Mouse (Mus musculus) hindbrain, postnatal 0 days (tissue): ENCODE data around the gene Gm9945. TPM values are rescaled to one million over a fixed set of nuclear protein-coding genes. Genes with fewer than 3 reads are reported as not detected.

Experiments used
- ATAC-seq: fragments of 200-750 bp; cut with Nextera tagmentation; 2 replicates; pipeline ENCODE4 v1.8.0; 2017; ENCODE audit warnings: mild to moderate bottlenecking, moderate TSS enrichment, moderate library complexity
- DNase-seq: peaks from one replicate; pipeline ENCODE4 v3.0.0-alpha.2; 2015; ENCODE audit warnings: low spot score
- H3K27ac ChIP-seq: fragments of 300-500 bp; sonication (generic); 2 replicates; pipeline ENCODE4 v1.5.1; 2014; ENCODE audit warnings: mild to moderate bottlenecking
- H3K27me3 ChIP-seq: fragments of 300-500 bp; sonication (generic); 2 replicates; pipeline ENCODE4 v1.6.1; 2014; ENCODE audit warnings: low read length, mixed read lengths; ENCODE audit not compliant: insufficient read depth
- H3K36me3 ChIP-seq: fragments of 300-500 bp; sonication (generic); 2 replicates; pipeline ENCODE4 v1.6.1; 2014; ENCODE audit warnings: low read length, mixed read lengths; ENCODE audit not compliant: insufficient read depth
- H3K4me1 ChIP-seq: fragments of 300-500 bp; sonication (generic); 2 replicates; pipeline ENCODE4 v1.6.1; 2014; ENCODE audit warnings: antibody characterized with exemption, low read length, mixed read lengths; ENCODE audit not compliant: insufficient read depth
- H3K4me2 ChIP-seq: fragments of 300-500 bp; sonication (generic); 2 replicates; pipeline ENCODE4 v1.6.1; 2014; ENCODE audit warnings: low read depth, mild to moderate bottlenecking, low read length, moderate library complexity, mixed read lengths
- H3K4me3 ChIP-seq: fragments of 300-500 bp; sonication (generic); 2 replicates; pipeline ENCODE4 v1.5.1; 2014; ENCODE audit warnings: low read length
- H3K9ac ChIP-seq: fragments of 300-500 bp; sonication (generic); replicated peaks from 2 replicates; pipeline ENCODE4 v1.6.1; 2014; ENCODE audit warnings: mild to moderate bottlenecking, low read length, moderate library complexity, mixed read lengths
- H3K9me3 ChIP-seq: fragments of 300-500 bp; sonication (generic); 2 replicates; pipeline ENCODE4 v1.6.1; 2016; ENCODE audit warnings: low read length, mixed read lengths
- CTCF ChIP-seq: IDR thresholded peaks from 2 replicates; pipeline ENCODE4 v1.5.1; 2016; ENCODE audit warnings: antibody characterized with exemption, control low read depth, low read depth
- WGBS: fragments of 180-500 bp; shearing (Covaris S2); extraction: QIAGEN DNeasy Blood & Tissue Kit; methylation state at CpG from one replicate; pipeline ENCODE4 v1.1.7; 2014; 5-methylcytosine and 5-hydroxymethylcytosine counted together
- polyA plus RNA-seq: library from polyadenylated mRNA; unstranded; fragments of >200 nt; fragmentation: Nextera tagmentation; extraction: Ambion mirVana; gene quantifications from 2 replicates; pipeline ENCODE4 v1.2.1, GENCODE M21; 2015
- total RNA-seq: library from RNA; depleted of rRNA; stranded (reverse); fragments of >200 nt; gene quantifications from 2 replicates; pipeline ENCODE4 v1.2.3, GENCODE M21; 2014

Gm9945 gene
- total and polyA plus RNA-seq, 2 experiments from 2014 or later: 0.53 TPM; not detected in 1

DNA sequence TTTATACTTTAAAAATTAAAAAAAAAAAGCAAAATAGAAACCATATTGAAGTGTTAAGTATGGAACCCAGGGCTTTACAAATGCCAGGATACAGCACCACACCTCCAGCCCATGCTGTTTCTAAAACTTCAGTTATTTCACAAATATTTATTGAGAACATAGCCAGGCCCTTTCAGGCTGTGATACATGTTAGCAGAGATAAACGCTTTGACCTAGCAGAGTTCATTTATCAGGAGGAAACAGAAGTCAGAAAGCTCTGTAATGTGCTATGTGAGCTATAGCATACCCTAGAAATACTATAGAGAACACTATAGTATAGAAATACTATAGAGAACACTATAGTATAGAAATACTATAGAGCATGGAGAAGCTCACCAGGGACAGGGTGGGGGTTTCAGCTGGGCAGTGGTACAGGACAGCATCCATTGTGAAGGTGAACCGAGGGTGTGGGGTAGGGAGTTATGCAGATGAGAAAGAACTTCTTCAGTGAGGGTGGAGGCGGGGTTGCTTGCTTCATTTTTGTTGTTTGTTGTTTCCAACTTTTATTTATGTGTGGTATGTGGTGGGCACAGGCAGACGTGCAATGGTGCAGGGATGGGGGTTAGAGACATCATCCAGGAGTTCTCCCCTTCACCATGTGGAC lies 1.2 kb downstream of the Gm9945 start:
- DNase-seq (no peak), ATAC-seq (no peak)
- no peaks in the 10 kb centered on the region for H3K4me1 ChIP-seq
- no peaks in the 10 kb centered on the region for H3K36me3 ChIP-seq
- no peak overlapping the region for H3K9ac ChIP-seq
- no peak for TF ChIP-seq CTCF
- no peaks in the 10 kb centered on the region for H3K9me3 ChIP-seq
- WGBS: 73% methylated on average over 4 of the region's 4 CpGs
- no peak overlapping the region for H3K27ac ChIP-seq
- peaks cover 29% of the 10 kb centered on the region for H3K27me3 ChIP-seq
- H3K4me3 ChIP-seq: no peak overlapping the region
- no peak overlapping the region for H3K4me2 ChIP-seq

DNA sequence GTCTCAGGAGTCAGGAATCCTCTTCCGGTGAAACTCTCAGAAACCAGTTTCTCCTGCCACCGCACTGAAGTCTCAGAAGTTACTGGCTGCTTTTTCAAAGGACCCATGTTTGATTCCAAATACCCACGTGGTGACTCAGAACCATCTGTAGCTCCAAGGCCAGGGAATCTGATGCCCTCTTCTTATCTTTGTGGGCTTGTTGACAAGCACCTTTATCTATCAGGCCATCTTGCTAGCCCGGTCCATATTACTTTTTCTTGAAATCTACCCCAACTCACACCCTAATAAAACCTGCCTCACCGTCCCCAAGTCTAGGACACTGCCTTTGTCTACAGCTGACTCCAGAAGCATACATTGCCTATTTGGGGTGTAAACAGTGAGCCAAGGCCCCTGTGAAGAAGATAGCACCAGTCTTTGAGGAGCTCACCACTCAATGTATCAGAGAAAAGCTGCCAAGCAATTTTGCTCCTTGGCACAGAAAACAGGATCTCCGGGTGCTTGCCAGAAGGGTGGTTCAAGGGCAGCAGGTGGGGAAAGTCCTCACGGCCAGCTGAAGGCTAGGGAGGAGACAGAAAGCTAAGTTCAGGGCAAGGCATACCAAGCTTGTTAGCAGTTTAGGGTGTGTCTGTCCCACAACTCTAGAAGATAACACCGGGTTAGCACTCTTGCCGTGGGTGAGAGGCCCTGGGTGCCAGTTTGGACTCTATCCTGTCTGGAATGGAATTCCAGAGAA lies 3.4 kb downstream of the Gm9945 start:
- no peak overlapping the region for H3K4me2 ChIP-seq
- peak; percentile 18 for DNase-seq
- no peak overlapping the region for H3K4me3 ChIP-seq
- no peak overlapping the region for H3K27ac ChIP-seq
- no peak for TF ChIP-seq CTCF
- H3K9me3 ChIP-seq: no peaks in the 10 kb centered on the region
- H3K4me1 ChIP-seq: 0 out of 2 replicates have a peak, but pooled peaks cover 4% of the 10 kb centered on the region
- ATAC-seq: no peak
- no peaks in the 10 kb centered on the region for H3K36me3 ChIP-seq
- 67% methylated on average over 9 of the region's 9 CpGs for WGBS
- peaks cover 22% of the 10 kb centered on the region for H3K27me3 ChIP-seq
- H3K9ac ChIP-seq: no peak overlapping the region

GRCm38 (mm10) chr11:53485719-53486118 lies 5.8 kb downstream of the Gm9945 start:
- no peak overlapping the region for H3K4me2 ChIP-seq
- H3K9ac ChIP-seq: no peak overlapping the region
- H3K4me1 ChIP-seq: 0 out of 2 replicates have a peak, but pooled peaks cover 4% of the 10 kb centered on the region
- no peak for DNase-seq
- WGBS: 43% methylated on average over 3 of the region's 3 CpGs
- ATAC-seq: no peak
- no peak overlapping the region for H3K27ac ChIP-seq
- H3K4me3 ChIP-seq: no peak overlapping the region
- TF ChIP-seq CTCF: peak; percentile 58
- H3K27me3 ChIP-seq: peaks cover 12% of the 10 kb centered on the region
- H3K9me3 ChIP-seq: no peaks in the 10 kb centered on the region
- H3K36me3 ChIP-seq: no peaks in the 10 kb centered on the region

DNA sequence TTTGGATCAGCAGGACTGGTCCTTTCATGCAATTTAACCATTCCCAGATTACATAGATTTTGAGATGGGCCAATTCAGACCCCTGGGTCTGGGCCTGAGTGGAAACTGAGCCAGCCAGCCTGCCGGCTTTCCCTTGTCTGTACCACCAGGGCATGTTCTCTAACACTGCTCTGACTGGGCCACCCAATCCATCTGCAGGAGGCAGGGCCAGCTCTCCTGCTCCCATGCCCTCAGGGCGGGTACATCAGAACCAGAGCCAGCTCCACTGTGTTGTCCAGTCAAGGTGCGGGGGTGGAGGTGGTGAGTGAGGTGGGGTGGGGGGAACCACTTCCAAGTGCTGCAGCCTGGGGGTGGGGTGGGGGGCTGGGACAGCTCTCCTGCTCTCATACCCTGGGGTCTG lies 6.4 kb downstream of the Gm9945 start:
- H3K4me2 ChIP-seq: no peak overlapping the region
- peaks cover 7% of the 10 kb centered on the region for H3K27me3 ChIP-seq
- no peak overlapping the region for H3K27ac ChIP-seq
- TF ChIP-seq CTCF: no peak
- H3K4me1 ChIP-seq: 0 out of 2 replicates have a peak, but pooled peaks cover 4% of the 10 kb centered on the region
- no peaks in the 10 kb centered on the region for H3K36me3 ChIP-seq
- H3K9ac ChIP-seq: no peak overlapping the region
- WGBS: 76% methylated on average over 3 of the region's 3 CpGs
- no peak overlapping the region for H3K4me3 ChIP-seq
- H3K9me3 ChIP-seq: no peaks in the 10 kb centered on the region
- DNase-seq (no peak), ATAC-seq (no peak)

DNA sequence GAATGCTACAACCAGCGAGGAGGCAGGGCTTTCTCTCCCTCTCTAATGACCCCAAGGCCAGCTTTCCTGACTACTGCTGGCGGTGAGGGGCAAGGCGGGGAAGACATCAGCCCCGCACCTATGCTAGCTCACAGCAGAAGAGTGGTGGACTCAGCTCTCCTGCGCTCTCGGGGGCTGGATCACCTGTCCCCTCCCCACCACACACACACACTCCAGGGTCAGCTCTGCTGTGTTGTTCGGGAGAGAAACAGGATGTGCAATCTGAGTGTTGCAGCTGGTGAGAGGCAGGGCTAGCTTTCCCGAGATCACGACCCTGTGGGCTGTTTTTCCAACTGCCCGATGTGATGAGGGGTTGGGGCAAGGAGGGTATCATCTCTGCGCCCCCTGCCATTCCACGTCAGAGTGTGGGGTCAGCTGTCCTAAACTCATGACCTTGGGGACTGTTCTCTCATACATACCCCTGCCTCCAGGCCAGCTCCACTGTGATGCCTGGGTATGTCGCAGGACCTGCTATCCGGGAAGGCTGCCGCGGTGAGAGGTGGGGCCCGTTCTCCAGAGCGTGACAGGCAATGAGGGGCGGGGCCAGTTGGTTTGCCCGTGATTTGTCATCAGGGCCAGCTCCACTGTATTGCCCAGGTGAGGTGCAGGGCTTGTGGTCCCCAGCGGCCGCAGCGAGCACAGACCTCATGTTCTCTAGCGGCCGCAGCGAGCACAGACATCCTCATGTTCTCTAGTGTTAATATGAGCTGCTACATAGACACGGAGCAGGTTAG lies 7.0 kb downstream of the Gm9945 start:
- no peak overlapping the region for H3K9ac ChIP-seq

GRCm38 (mm10) chr11:53489007-53489406 lies 9.0 kb downstream of the Gm9945 start:
- Histone ChIP-seq H3K9me3 (no peaks in the 10 kb centered on the region), H3K9ac (no peak overlapping the region), H3K27ac (no peak overlapping the region), H3K27me3 (peaks cover 4% of the 10 kb centered on the region; the same call in 1 of the 2 replicates), H3K4me1 (0 out of 2 replicates have a peak, but pooled peaks cover 4% of the 10 kb centered on the region), H3K4me2 (no peak overlapping the region), H3K36me3 (no peaks in the 10 kb centered on the region), H3K4me3 (no peak overlapping the region)
- DNase-seq (no peak), ATAC-seq (no peak)
- peak; percentile 15; the same call in 1 of the 2 replicates for TF ChIP-seq CTCF
- 98% methylated on average over 5 of the region's 5 CpGs for WGBS

More for the DNA sequence above, 7.0 kb downstream of the Gm9945 start:
- no peak overlapping the region for H3K27ac ChIP-seq
- H3K9me3 ChIP-seq: no peaks in the 10 kb centered on the region
- H3K36me3 ChIP-seq: no peaks in the 10 kb centered on the region
- ATAC-seq (peak; percentile 58), DNase-seq (peak; percentile 25)
- peak overlapping the region; percentile 21 for H3K4me3 ChIP-seq
- H3K4me2 ChIP-seq: peak overlapping the region; percentile 48
- 0 out of 2 replicates have a peak, but pooled peaks cover 4% of the 10 kb centered on the region for H3K4me1 ChIP-seq
- peak; percentile 15; the same call in 1 of the 2 replicates for TF ChIP-seq CTCF
- WGBS: 17% methylated on average over 27 of the region's 27 CpGs
- H3K27me3 ChIP-seq: peaks cover 4% of the 10 kb centered on the region; the same call in 1 of the 2 replicates
